Mouse (Mus musculus) retina, postnatal 7 days (tissue): ENCODE results near the gene Cpxm2.

Experiments used
- DNase-seq: peaks from one replicate; pipeline ENCODE4 v3.0.0-alpha.2; 2012; ENCODE audit warnings: low read depth, low spot score

Gene Cpxm2

GRCm38 (mm10) chr7:132026671-132027070 lies 127.9 kb downstream of the Cpxm2 start:
- DNase-seq = no peak

DNA sequence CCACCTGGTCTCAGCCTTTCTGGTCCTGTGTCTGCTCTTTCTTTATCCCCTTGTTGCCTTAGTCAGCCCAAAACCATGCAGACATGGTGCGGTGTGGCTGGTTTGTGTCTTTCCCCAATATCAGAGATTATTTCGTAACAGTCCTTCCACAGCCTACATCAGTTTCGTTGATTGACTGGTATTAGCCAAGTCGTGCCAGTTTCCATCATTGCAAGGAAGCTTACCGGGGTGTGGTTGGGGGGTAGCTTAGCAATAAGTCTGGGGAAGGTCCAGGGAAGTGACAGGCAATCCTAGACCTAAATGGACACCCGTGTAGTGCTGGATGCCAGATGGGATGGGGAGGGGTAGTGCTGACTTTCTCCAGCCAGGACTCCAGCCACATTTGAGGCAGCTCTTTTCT lies 128.9 kb downstream of the Cpxm2 start:
- DNase-seq = no peak

GRCm38 (mm10) chr7:132015933-132016332 lies 138.6 kb downstream of the Cpxm2 start:
- no peak for DNase-seq

DNA sequence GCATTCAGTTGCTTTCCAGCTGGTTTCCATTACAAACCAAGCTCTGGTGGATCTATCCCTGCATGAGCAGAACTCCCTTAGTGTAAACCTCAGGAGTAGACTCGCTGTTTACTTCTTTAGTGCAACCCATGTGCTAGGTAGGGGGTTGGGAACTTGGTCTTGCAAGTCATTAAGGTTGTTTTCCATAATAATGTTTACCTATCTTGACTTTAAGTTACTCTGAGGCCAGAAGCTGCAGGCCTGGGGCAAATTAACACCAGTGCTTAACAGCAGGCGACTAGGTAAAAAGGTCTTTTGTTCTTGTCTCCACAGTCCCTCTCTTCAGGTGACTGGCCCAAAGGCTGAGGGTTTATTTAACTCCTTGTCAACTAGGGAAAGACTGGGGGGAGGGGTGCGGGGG lies 139.3 kb downstream of the Cpxm2 start:
- no peak for DNase-seq

GRCm38 (mm10) chr7:132013970-132014369 lies 140.6 kb downstream of the Cpxm2 start:
- no peak for DNase-seq

- no peak for DNase-seq
Observed at GRCm38 (mm10) chr7:132012969-132013679, 141.4 kb downstream of the Cpxm2 start.

DNA sequence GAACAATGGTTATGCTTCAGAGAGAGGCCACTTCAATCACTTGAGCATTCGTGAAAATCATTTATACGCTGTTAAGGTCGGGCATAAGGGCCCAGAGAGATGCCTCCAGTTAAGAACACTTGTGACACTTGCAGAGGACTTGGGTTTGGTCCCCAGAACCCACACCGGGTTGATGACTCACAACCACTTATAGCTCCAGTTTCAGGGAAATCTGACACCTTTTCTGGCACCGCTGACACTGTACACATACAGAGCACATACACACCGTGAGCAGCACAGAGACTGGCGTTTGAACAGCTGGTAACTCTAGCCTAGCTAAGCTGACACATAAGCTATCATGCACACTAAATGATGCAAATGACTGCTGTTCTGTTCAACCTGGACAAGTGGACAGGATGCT lies 145.5 kb downstream of the Cpxm2 start:
- DNase-seq = no peak

GRCm38 (mm10) chr7:132005996-132006696 lies 148.4 kb downstream of the Cpxm2 start:
- no peak for DNase-seq

DNA sequence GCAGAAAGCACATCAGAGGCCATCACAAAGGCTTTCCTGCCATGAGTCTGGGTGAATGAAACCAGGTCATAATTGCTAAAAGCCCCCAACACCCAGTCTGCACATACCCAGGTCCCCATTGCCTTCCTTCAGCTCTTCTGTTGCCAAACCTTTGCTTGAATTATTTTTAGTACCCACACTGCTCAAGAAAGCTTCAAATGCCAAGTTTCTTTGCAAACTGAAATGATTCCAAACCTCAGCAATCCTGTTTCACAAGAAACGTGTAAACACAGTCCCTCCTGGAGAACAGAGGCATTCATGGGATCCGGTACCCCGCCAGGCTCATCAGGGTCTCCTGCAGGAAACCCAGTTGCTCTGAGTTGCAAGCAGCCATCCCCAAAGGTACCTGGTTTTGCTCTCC lies 161.7 kb downstream of the Cpxm2 start:
- DNase-seq = no peak

- DNase-seq = no peak
Observed at GRCm38 (mm10) chr7:131992226-131992625, 162.3 kb downstream of the Cpxm2 start.

- no peak for DNase-seq
Observed at GRCm38 (mm10) chr7:131989056-131989455, 165.5 kb downstream of the Cpxm2 start.
